Mouse (Mus musculus): ENCODE results near the gene Gzmk.

DNA sequence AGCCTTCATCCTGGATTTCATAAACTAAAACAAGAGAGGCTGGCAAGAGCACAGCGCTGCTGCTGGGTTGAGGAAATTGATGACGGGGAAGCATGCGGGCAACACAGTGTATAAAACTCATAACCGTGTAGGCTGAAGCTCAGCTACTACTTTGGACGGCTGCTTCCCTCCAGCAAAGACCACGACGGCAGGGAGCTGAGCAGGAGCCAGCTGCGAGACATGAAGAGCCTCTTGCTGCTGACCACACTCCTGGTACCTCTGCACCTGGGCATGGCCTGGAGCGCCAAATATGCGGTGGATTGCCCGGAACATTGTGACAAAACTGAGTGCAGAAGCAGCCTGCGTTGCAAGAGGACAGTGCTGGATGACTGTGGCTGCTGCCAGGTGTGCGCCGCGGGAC is 16.1 kb downstream of the Gzmk start, which contains the start of gene Esm1:
- TF ChIP-seq GATA1 (IDR thresholded peaks at IDR 0.05; ENCODE audit: borderline replicate concordance, low read length) = no peak
- no peak for TF ChIP-seq FLI1 (IDR thresholded peaks at IDR 0.05; ENCODE audit: low read length)

Data from megakaryocyte, embryonic 14.5 days (primary cell).